Mouse (Mus musculus): ENCODE measurements around the gene Nat8f6. TPM values are rescaled to one million over a fixed set of nuclear protein-coding genes. Genes with fewer than 3 reads are reported as not detected.
"Not testable (repeated sequence)": the region's sequence is repeated elsewhere in the genome, so short reads cannot be mapped to it uniquely, and the experiment has no call there.

The Nat8f6 gene
- polyA plus RNA-seq, 1 experiment from 2014 or later, result not detected

GRCm38 (mm10) chr6:85831796-85832321 lies 11.1 kb upstream of the Nat8f6 start, which contains the start of gene Nat8:
Gene Nat8 (minus strand): TSS chr6:85832082.
- no peaks in the 10 kb centered on the region for H3K27me3 ChIP-seq (replicated peaks)
- H3K36me3 ChIP-seq, result no peaks in the 10 kb centered on the region
- WGBS (ENCODE audit: insufficient replicate concordance), result 57% methylated on average over 7 of the region's 7 CpGs
- H3K9ac ChIP-seq, result no peak within 1 kb of the TSS
- no peak within 1 kb of the TSS for H3K4me3 ChIP-seq
- H3K4me2 ChIP-seq, result no peak within 1 kb of the TSS
- ATAC-seq, result no peak
- no peaks in the 10 kb centered on the region for H3K4me1 ChIP-seq
- H3K27ac ChIP-seq, result no peak within 1 kb of the TSS
- no peaks in the 10 kb centered on the region for H3K9me3 ChIP-seq (replicated peaks)

GRCm38 (mm10) chr6:85829462-85829861 lies 8.7 kb upstream of the Nat8f6 start:
- ATAC-seq, result no peak
- Histone ChIP-seq H3K4me2 (no peak overlapping the region), H3K27ac (no peak overlapping the region), H3K9ac (no peak overlapping the region), H3K27me3 (replicated peaks) (no peaks in the 10 kb centered on the region), H3K36me3 (no peaks in the 10 kb centered on the region), H3K9me3 (replicated peaks) (no peaks in the 10 kb centered on the region), H3K4me3 (no peak overlapping the region), H3K4me1 (no peaks in the 10 kb centered on the region)
- WGBS (ENCODE audit: insufficient replicate concordance), result 47% methylated on average over 1 of the region's 1 CpGs

GRCm38 (mm10) chr6:85825886-85826285 lies 5.1 kb upstream of the Nat8f6 start:
- 70% methylated on average over 2 of the region's 2 CpGs for WGBS (ENCODE audit: insufficient replicate concordance)
- Histone ChIP-seq H3K4me1 (no peaks in the 10 kb centered on the region), H3K4me2 (no peak overlapping the region), H3K27ac (no peak overlapping the region), H3K4me3 (no peak overlapping the region), H3K36me3 (no peaks in the 10 kb centered on the region), H3K9me3 (replicated peaks) (no peaks in the 10 kb centered on the region), H3K9ac (no peak overlapping the region), H3K27me3 (replicated peaks) (no peaks in the 10 kb centered on the region)
- no peak for ATAC-seq

- Histone ChIP-seq H3K4me3 (no peak overlapping the region), H3K4me2 (no peak overlapping the region), H3K27me3 (replicated peaks) (no peaks in the 10 kb centered on the region), H3K4me1 (no peaks in the 10 kb centered on the region), H3K36me3 (no peaks in the 10 kb centered on the region), H3K27ac (no peak overlapping the region), H3K9ac (no peak overlapping the region), H3K9me3 (replicated peaks) (no peaks in the 10 kb centered on the region)
- WGBS (ENCODE audit: insufficient replicate concordance), result 79% methylated on average over 1 of the region's 1 CpGs
- no peak for ATAC-seq
Observed at GRCm38 (mm10) chr6:85823382-85824090, 2.8 kb upstream of the Nat8f6 start.

- no peaks in the 10 kb centered on the region for H3K4me1 ChIP-seq
- WGBS (ENCODE audit: insufficient replicate concordance), result 70% methylated on average over 4 of the region's 4 CpGs
- no peak overlapping the region for H3K4me3 ChIP-seq
- no peaks in the 10 kb centered on the region for H3K27me3 ChIP-seq (replicated peaks)
- H3K36me3 ChIP-seq, result no peaks in the 10 kb centered on the region
- ATAC-seq, result no peak
- H3K4me2 ChIP-seq, result no peak overlapping the region
- H3K9me3 ChIP-seq (replicated peaks), result no peaks in the 10 kb centered on the region
- no peak overlapping the region for H3K9ac ChIP-seq
- H3K27ac ChIP-seq, result no peak overlapping the region
Observed at GRCm38 (mm10) chr6:85822286-85822685, 1.5 kb upstream of the Nat8f6 start.

GRCm38 (mm10) chr6:85818338-85818737 lies 2.4 kb downstream of the Nat8f6 start:
- WGBS (ENCODE audit: insufficient replicate concordance), result 36% methylated on average over 1 of the region's 1 CpGs
- Histone ChIP-seq H3K4me3 (no peak overlapping the region), H3K27ac (no peak overlapping the region), H3K4me2 (no peak overlapping the region), H3K36me3 (no peaks in the 10 kb centered on the region), H3K27me3 (replicated peaks) (no peaks in the 10 kb centered on the region), H3K9me3 (replicated peaks) (no peaks in the 10 kb centered on the region), H3K9ac (no peak overlapping the region), H3K4me1 (no peaks in the 10 kb centered on the region)
- no peak for ATAC-seq

GRCm38 (mm10) chr6:85813339-85813738 lies 7.4 kb downstream of the Nat8f6 start:
- no peak for ATAC-seq
- no peaks in the 10 kb centered on the region for H3K27me3 ChIP-seq (replicated peaks)
- H3K27ac ChIP-seq, result no peak overlapping the region
- no peaks in the 10 kb centered on the region for H3K4me1 ChIP-seq
- 61% methylated on average over 2 of the region's 2 CpGs for WGBS (ENCODE audit: insufficient replicate concordance)
- no peaks in the 10 kb centered on the region for H3K36me3 ChIP-seq
- H3K4me3 ChIP-seq, result no peak overlapping the region
- H3K9me3 ChIP-seq (replicated peaks), result no peaks in the 10 kb centered on the region
- no peak overlapping the region for H3K4me2 ChIP-seq
- H3K9ac ChIP-seq, result no peak overlapping the region

GRCm38 (mm10) chr6:85810942-85811537 lies 9.7 kb downstream of the Nat8f6 start:
- H3K4me2 ChIP-seq; H3K36me3 ChIP-seq; H3K27me3 ChIP-seq (replicated peaks); H3K9ac ChIP-seq; H3K9me3 ChIP-seq (replicated peaks); H3K4me1 ChIP-seq; ATAC-seq; H3K27ac ChIP-seq; H3K4me3 ChIP-seq: not testable (repeated sequence)
- 48% methylated on average over 3 of the region's 3 CpGs for WGBS (ENCODE audit: insufficient replicate concordance)

GRCm38 (mm10) chr6:85810514-85810913 lies 10.2 kb downstream of the Nat8f6 start:
- not testable (repeated sequence) for H3K36me3 ChIP-seq; H3K27ac ChIP-seq; H3K27me3 ChIP-seq (replicated peaks); H3K9me3 ChIP-seq (replicated peaks); H3K4me1 ChIP-seq; H3K4me3 ChIP-seq; H3K9ac ChIP-seq; ATAC-seq; H3K4me2 ChIP-seq
- WGBS (ENCODE audit: insufficient replicate concordance), result 58% methylated on average over 3 of the region's 3 CpGs

GRCm38 (mm10) chr6:85809784-85810183 lies 11.0 kb downstream of the Nat8f6 start:
- H3K27me3 ChIP-seq (replicated peaks); H3K9ac ChIP-seq; H3K4me2 ChIP-seq; H3K36me3 ChIP-seq; H3K27ac ChIP-seq; H3K4me3 ChIP-seq; H3K9me3 ChIP-seq (replicated peaks); H3K4me1 ChIP-seq; ATAC-seq: not testable (repeated sequence)
- WGBS (ENCODE audit: insufficient replicate concordance), result 41% methylated on average over 3 of the region's 3 CpGs

- not testable (repeated sequence) for ATAC-seq; H3K36me3 ChIP-seq; H3K4me1 ChIP-seq; H3K9ac ChIP-seq; H3K9me3 ChIP-seq (replicated peaks); H3K4me3 ChIP-seq; H3K4me2 ChIP-seq; H3K27me3 ChIP-seq (replicated peaks); H3K27ac ChIP-seq
- WGBS (ENCODE audit: insufficient replicate concordance), result 52% methylated on average over 5 of the region's 5 CpGs
Observed at GRCm38 (mm10) chr6:85803180-85803579, 17.6 kb downstream of the Nat8f6 start.

GRCm38 (mm10) chr6:85765532-85765931 lies 55.2 kb downstream of the Nat8f6 start, which contains the start of gene Nat8f3:
Gene Nat8f3 (minus strand): TSS chr6:85765754.
- WGBS (ENCODE audit: insufficient replicate concordance), result 60% methylated on average over 13 of the region's 13 CpGs
- not testable (repeated sequence) for H3K9ac ChIP-seq, ATAC-seq

More at GRCm38 (mm10) chr6:85765532-85765931, 55.2 kb downstream of the Nat8f6 start, which contains the start of gene Nat8f3:
- H3K4me2 ChIP-seq; H3K4me3 ChIP-seq; H3K36me3 ChIP-seq; H3K9me3 ChIP-seq (replicated peaks); H3K27ac ChIP-seq; H3K4me1 ChIP-seq; H3K27me3 ChIP-seq (replicated peaks): not testable (repeated sequence)
